ENCODE assay signal across 12 mouse cellular contexts in the genomic region with DNA sequence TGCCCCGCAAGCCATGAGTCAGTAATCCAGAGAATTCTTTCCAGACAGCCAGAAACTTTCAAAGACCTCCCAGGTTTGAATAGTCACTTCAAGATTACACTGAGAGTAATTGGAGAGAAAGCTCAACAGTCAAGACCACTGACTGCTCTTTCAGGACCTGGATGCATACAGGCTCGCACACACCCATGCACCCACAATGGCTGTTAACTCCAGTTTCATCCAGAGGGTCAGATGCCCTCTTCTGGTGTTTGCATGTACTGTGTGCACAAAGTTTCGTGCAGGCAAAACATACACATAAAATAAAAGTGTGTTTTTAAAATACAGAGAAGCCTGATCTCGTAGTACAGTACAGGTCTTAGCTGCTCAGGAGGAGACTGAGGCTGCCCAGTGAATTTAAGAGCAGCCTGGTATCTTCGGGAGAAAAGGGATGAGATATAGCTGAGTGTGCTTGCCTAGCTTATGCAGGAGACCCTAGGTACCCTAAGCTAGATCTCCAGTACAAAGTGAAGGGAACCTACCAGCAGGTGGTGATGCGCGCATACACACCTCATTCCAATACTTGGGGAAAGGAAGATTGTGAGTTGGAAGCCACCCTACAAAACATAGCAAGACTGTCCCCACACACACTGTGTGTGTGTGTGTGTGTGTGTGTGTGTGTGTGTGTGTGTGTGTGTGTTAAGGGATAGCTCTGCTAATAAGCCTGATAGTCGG. TPM values are rescaled to one million over a fixed set of nuclear protein-coding genes. Genes with fewer than 3 reads are reported as not detected.
DNase-seq lines count a peak whose midpoint lies in the region; ATAC-seq and TF ChIP-seq lines count a peak whose summit lies in the region.
"Had no signal": no experiment of that assay in that cellular context is flagged by ENCODE, and none has a peak within 500 bp of the region (broad histone marks: within the 10 kb centered on the region; RNA-seq: fewer than 3 reads in every experiment).

No protein-coding gene starts in this region.

- TF ChIP-seq POLR2A in brain, embryonic 14.5 days (IDR thresholded peaks at IDR 0.05; ENCODE audit: borderline replicate concordance, extremely low read depth, insufficient read depth, insufficient read length, poor library complexity, severe bottlenecking) = no peak

- no peaks in the 10 kb centered on the region for H3K36me3 ChIP-seq in heart, embryonic 15.5 days
- H3K36me3 ChIP-seq in lung, postnatal 0 days (ENCODE audit: insufficient read depth, low read length) = no peaks in the 10 kb centered on the region
- no peaks in the 10 kb centered on the region for H3K36me3 ChIP-seq in stomach, embryonic 14.5 days (ENCODE audit: control insufficient read depth, insufficient read depth, low read length)

- no peaks in the 10 kb centered on the region for H3K9me3 ChIP-seq in heart, embryonic 15.5 days (replicated peaks)
- no peaks in the 10 kb centered on the region for H3K9me3 ChIP-seq in lung, postnatal 0 days (ENCODE audit: low read length)
- no peaks in the 10 kb centered on the region for H3K9me3 ChIP-seq in stomach, embryonic 14.5 days (ENCODE audit: control insufficient read depth, low read depth, low read length)
- H3K9me3 ChIP-seq: megakaryocyte, embryonic 14.5 days had no signal

- 75% methylated on average over 8 of the region's 8 CpGs for WGBS in heart, embryonic 15.5 days
- WGBS in lung, postnatal 0 days = 67% methylated on average over 8 of the region's 8 CpGs
- WGBS in stomach, embryonic 14.5 days = 75% methylated on average over 8 of the region's 8 CpGs

- no peaks in the 10 kb centered on the region for H3K27me3 ChIP-seq in heart, embryonic 15.5 days
- no peaks in the 10 kb centered on the region for H3K27me3 ChIP-seq in lung, postnatal 0 days (replicated peaks; ENCODE audit: insufficient read depth, low read length)
- H3K27me3 ChIP-seq in stomach, embryonic 14.5 days (ENCODE audit: control insufficient read depth, insufficient read depth, low read length) = no peaks in the 10 kb centered on the region
- H3K27me3 ChIP-seq: megakaryocyte, embryonic 14.5 days had no signal

- intact Hi-C loops in heart, postnatal 25 days (cut with DNase I) = no loop called here

- H3K4me2 ChIP-seq in heart, embryonic 15.5 days = no peak overlapping the region
- no peak overlapping the region for H3K4me2 ChIP-seq in lung, postnatal 0 days (replicated peaks; ENCODE audit: low read depth, low read length)
- no peak overlapping the region for H3K4me2 ChIP-seq in stomach, embryonic 14.5 days (replicated peaks; ENCODE audit: low read depth, low read length)

- no peak overlapping the region for H3K4me3 ChIP-seq in heart, embryonic 15.5 days
- H3K4me3 ChIP-seq in lung, postnatal 0 days (ENCODE audit: low read depth, low read length) = no peak overlapping the region
- no peak overlapping the region for H3K4me3 ChIP-seq in stomach, embryonic 14.5 days (ENCODE audit: low read depth, low read length)
- H3K4me3 ChIP-seq: megakaryocyte, embryonic 14.5 days had no signal

- peaks cover 90% of the 10 kb centered on the region for H3K4me1 ChIP-seq in heart, embryonic 15.5 days (replicated peaks)
- peaks cover 40% of the 10 kb centered on the region for H3K4me1 ChIP-seq in lung, postnatal 0 days (ENCODE audit: insufficient read depth, low read depth, low read length)
- H3K4me1 ChIP-seq in stomach, embryonic 14.5 days (ENCODE audit: control insufficient read depth, insufficient read depth, low read length) = peaks cover 76% of the 10 kb centered on the region

- no peak overlapping the region for H3K9ac ChIP-seq in heart, embryonic 15.5 days
- no peak overlapping the region for H3K9ac ChIP-seq in lung, postnatal 0 days (replicated peaks; ENCODE audit: low read depth)
- H3K9ac ChIP-seq in stomach, embryonic 14.5 days (replicated peaks; ENCODE audit: low read depth, low read length) = no peak overlapping the region

- peak; percentile 61 for TF ChIP-seq CTCF in lung, postnatal 0 days (IDR thresholded peaks at IDR 0.05)
- TF ChIP-seq CTCF in brain, embryonic 14.5 days (IDR thresholded peaks at IDR 0.05; ENCODE audit: borderline replicate concordance, extremely low read depth, insufficient read depth, insufficient read length) = peak; percentile 39; the same call in 1 of the 2 replicates

- no peak for ATAC-seq in heart, embryonic 15.5 days (replicated peaks; ENCODE audit: insufficient number of reproducible peaks, insufficient read depth, low FRiP score, low read depth)
- no peak for ATAC-seq in lung, postnatal 0 days
- no peak for ATAC-seq in stomach, embryonic 14.5 days (ENCODE audit: insufficient number of reproducible peaks, insufficient read depth, low FRiP score, low read depth)

- no peak for DNase-seq in heart, postnatal 25 days (ENCODE audit: low spot score)
- peak; percentile 31 for DNase-seq in lung, postnatal 0 days (ENCODE audit: low spot score)
- no peak for DNase-seq in lung, postnatal 36 days
- no peak for DNase-seq in brain, embryonic 14.5 days (ENCODE audit: low read depth)
- DNase-seq in thymus, adult 18-20 months = no peak
- DNase-seq in right cerebral cortex, postnatal 25 days = no peak
- DNase-seq: adrenal gland, postnatal 14 days; left cerebral cortex, postnatal 4 days had no signal

- no peak for TF ChIP-seq EP300 in lung, postnatal 0 days (IDR thresholded peaks at IDR 0.05)

- peak overlapping the region; percentile 72 for H3K27ac ChIP-seq in heart, embryonic 15.5 days
- no peak overlapping the region; the same call in 1 of the 2 replicates for H3K27ac ChIP-seq in lung, postnatal 0 days (ENCODE audit: low read length)
- peak overlapping the region; percentile 70; the same call in 1 of the 2 replicates for H3K27ac ChIP-seq in stomach, embryonic 14.5 days (ENCODE audit: low read length)

RNA-seq across cellular contexts. Expression of a gene that starts 9.8 kb away (rescaled TPM):
- polyA plus RNA-seq in heart, embryonic 15.5 days (2015; fragmentation: Nextera tagmentation; extraction: Ambion mirVana) = 17.2 and 32.2 TPM in 2 replicates
- total RNA-seq in heart, postnatal 25 days (2021) = 1 to 10 TPM; 1.7 to 1.8 TPM
- 100 and 110 TPM in 2 replicates for polyA plus RNA-seq in lung, postnatal 0 days (2015; fragmentation: Nextera tagmentation; extraction: Ambion mirVana)
- polyA plus RNA-seq in brain, embryonic 14.5 days (2012; rRNA removed) = 48.4 and 52.3 TPM in 2 replicates
- 165 and 169 TPM in 2 replicates for polyA plus RNA-seq in stomach, embryonic 14.5 days (2014; fragmentation: Nextera tagmentation; extraction: Ambion mirVana)
- total RNA-seq: MEL had no signal

RNA-seq across cellular contexts. Expression of a gene that starts 10.8 kb away (rescaled TPM):
- 40.8 and 48.8 TPM in 2 replicates for polyA plus RNA-seq in heart, embryonic 15.5 days (2015; fragmentation: Nextera tagmentation; extraction: Ambion mirVana)
- 10 to 100 TPM; 24.8 to 36.1 TPM for total RNA-seq in heart, postnatal 25 days (2021)
- 45.6 and 51.2 TPM in 2 replicates for polyA plus RNA-seq in lung, postnatal 0 days (2015; fragmentation: Nextera tagmentation; extraction: Ambion mirVana)
- 115 and 141 TPM in 2 replicates for polyA plus RNA-seq in brain, embryonic 14.5 days (2012; rRNA removed)
- 117 and 120 TPM in 2 replicates for polyA plus RNA-seq in stomach, embryonic 14.5 days (2014; fragmentation: Nextera tagmentation; extraction: Ambion mirVana)
